Comparison of ENCODE assay signal across 21 mouse cellular contexts in genomic region chr14:24140297-24140812, GRCm38 (mm10).
DNase-seq lines count a peak whose midpoint lies in the region; ATAC-seq and TF ChIP-seq lines count a peak whose summit lies in the region.
"Had no signal": no experiment of that assay in that cellular context is flagged by ENCODE, and none has a peak within 500 bp of the region (broad histone marks: within the 10 kb centered on the region; RNA-seq: fewer than 3 reads in every experiment).

No protein-coding gene starts in this region.

- no peak overlapping the region for H3K4me2 ChIP-seq in liver, postnatal 0 days (ENCODE audit: low read depth, low read length)
- H3K4me2 ChIP-seq: embryonic facial prominence, embryonic 15.5 days; hindbrain, embryonic 15.5 days had no signal

- H3K27me3 ChIP-seq in heart, adult 2 months (ENCODE audit: control insufficient read depth, insufficient read depth, low read length) = no peaks in the 10 kb centered on the region
- no peaks in the 10 kb centered on the region for H3K27me3 ChIP-seq in MEL (ENCODE audit: control insufficient read depth in 1 of 2, insufficient read depth in 2 of 2, low read length in 2 of 2)
- no peaks in the 10 kb centered on the region for H3K27me3 ChIP-seq in erythroblast, embryonic 14.5 days (ENCODE audit: control insufficient read depth)
- no peaks in the 10 kb centered on the region for H3K27me3 ChIP-seq in liver, postnatal 0 days (ENCODE audit: insufficient read depth, low read length)
- H3K27me3 ChIP-seq: CH12.LX; embryonic facial prominence, embryonic 15.5 days; hindbrain, embryonic 15.5 days had no signal

- TF ChIP-seq CTCF in heart, adult 2 months (IDR thresholded peaks at IDR 0.05) = no peak
- TF ChIP-seq CTCF in MEL (IDR thresholded peaks at IDR 0.05 in 2 of 3, conservative IDR thresholded peaks at IDR 0.05 in 1 of 3; ENCODE audit: control insufficient read depth in 1 of 3, insufficient read depth in 1 of 3, low read depth in 2 of 3, low read length in 3 of 3, poor library complexity in 1 of 3, severe bottlenecking in 1 of 3) = no peak
- TF ChIP-seq CTCF in liver, postnatal 0 days (IDR thresholded peaks at IDR 0.05; ENCODE audit: low read depth) = no peak

- H3K4me1 ChIP-seq in heart, adult 2 months (ENCODE audit: control insufficient read depth, insufficient read depth, low read length) = no peaks in the 10 kb centered on the region
- H3K4me1 ChIP-seq in MEL (ENCODE audit: control insufficient read depth in 1 of 2, insufficient read depth in 2 of 2, low read length in 2 of 2) = no peaks in the 10 kb centered on the region
- H3K4me1 ChIP-seq in erythroblast, embryonic 14.5 days (ENCODE audit: control insufficient read depth) = peaks cover 80% of the 10 kb centered on the region
- peaks cover 14% of the 10 kb centered on the region for H3K4me1 ChIP-seq in liver, postnatal 0 days (ENCODE audit: insufficient read depth)

- no peak overlapping the region for H3K4me3 ChIP-seq in heart, adult 2 months
- no peak overlapping the region for H3K4me3 ChIP-seq in MEL (ENCODE audit: control insufficient read depth in 1 of 2, insufficient read depth in 1 of 2, low read depth in 2 of 2, low read length in 2 of 2)
- peak overlapping the region; percentile 6 for H3K4me3 ChIP-seq in erythroblast, embryonic 14.5 days (replicated peaks)
- no peak overlapping the region for H3K4me3 ChIP-seq in liver, postnatal 0 days (ENCODE audit: low read depth, low read length)
- H3K4me3 ChIP-seq: embryonic facial prominence, embryonic 15.5 days; hindbrain, embryonic 15.5 days had no signal

- no peaks in the 10 kb centered on the region for H3K79me2 ChIP-seq in heart, adult 2 months (replicated peaks; ENCODE audit: control insufficient read depth, insufficient read depth, low read length)
- H3K79me2 ChIP-seq in MEL (ENCODE audit: control insufficient read depth, insufficient read depth, low read length, poor library complexity) = no peaks in the 10 kb centered on the region

- H3K36me3 ChIP-seq in heart, adult 2 months (ENCODE audit: control insufficient read depth, insufficient read depth, low read length) = no peaks in the 10 kb centered on the region
- no peaks in the 10 kb centered on the region for H3K36me3 ChIP-seq in MEL (ENCODE audit: control insufficient read depth in 1 of 2, insufficient read depth in 2 of 2, low read length in 2 of 2)
- peaks cover 2% of the 10 kb centered on the region; the same call in 1 of the 2 replicates for H3K36me3 ChIP-seq in erythroblast, embryonic 14.5 days (ENCODE audit: control insufficient read depth)
- peaks cover 5% of the 10 kb centered on the region; the same call in 1 of the 2 replicates for H3K36me3 ChIP-seq in liver, postnatal 0 days (replicated peaks; ENCODE audit: insufficient read depth, low read length)

- TF ChIP-seq POLR2A in heart, adult 2 months (IDR thresholded peaks at IDR 0.05; ENCODE audit: insufficient read depth, low read depth, low read length) = no peak
- no peak for TF ChIP-seq POLR2A in MEL (IDR thresholded peaks at IDR 0.05; ENCODE audit: control insufficient read depth in 1 of 2, insufficient read depth in 1 of 2, low read depth in 1 of 2, low read length in 2 of 2, poor library complexity in 1 of 2)

- peak; percentile 87 for DNase-seq in heart, adult 11 months
- DNase-seq in heart, adult 2 months = no peak
- DNase-seq in MEL (ENCODE audit: low read depth, low spot score) = peak; percentile 2
- DNase-seq in liver, postnatal 0 days = peak; percentile 35
- no peak for DNase-seq in right cerebral cortex, postnatal 25 days
- DNase-seq in kidney, postnatal 10 days = no peak
- DNase-seq: adrenal gland, postnatal 36 days; cerebellum, adult 2 months; forebrain, postnatal 0 days; gastrocnemius, postnatal 14 days; kidney, adult 11 months; kidney, postnatal 14 days; midbrain, embryonic 14.5 days; thymus, postnatal 4 days had no signal

- peak; percentile 83 for ATAC-seq in liver, postnatal 0 days
- no peak for ATAC-seq in monocyte, adult 5-6 weeks (replicated peaks; ENCODE audit: insufficient number of reproducible peaks, low FRiP score, low TSS enrichment, poor library complexity, severe bottlenecking)
- ATAC-seq: activated CD4-positive, CD25-positive, alpha-beta regulatory T cell, adult 4 months; forebrain, postnatal 0 days had no signal

- intact Hi-C loops in heart, adult 2 months (cut with DNase I) = no loop called here

- H3K27ac ChIP-seq in heart, adult 2 months = no peak overlapping the region
- H3K27ac ChIP-seq in MEL (ENCODE audit: control insufficient read depth, low read depth, low read length) = no peak overlapping the region
- peak overlapping the region; percentile 30; the same call in 1 of the 2 replicates for H3K27ac ChIP-seq in liver, postnatal 0 days (ENCODE audit: low read depth)
- H3K27ac ChIP-seq: embryonic facial prominence, embryonic 15.5 days; hindbrain, embryonic 15.5 days; macrophage had no signal

- no peak overlapping the region for H3K9ac ChIP-seq in heart, adult 2 months (ENCODE audit: low read depth, low read length)
- H3K9ac ChIP-seq in MEL (ENCODE audit: control insufficient read depth, low read depth, low read length, poor library complexity, severe bottlenecking) = no peak overlapping the region
- no peak overlapping the region for H3K9ac ChIP-seq in liver, postnatal 0 days (replicated peaks)
- H3K9ac ChIP-seq: embryonic facial prominence, embryonic 15.5 days; forebrain, postnatal 0 days; hindbrain, embryonic 15.5 days had no signal

- TF ChIP-seq RAD21 in MEL (IDR thresholded peaks at IDR 0.05; ENCODE audit: low read depth, low read length) = no peak

- TF ChIP-seq EP300 in heart, adult 2 months (IDR thresholded peaks at IDR 0.05; ENCODE audit: insufficient read depth, low read depth, low read length) = no peak
- no peak for TF ChIP-seq EP300 in MEL (IDR thresholded peaks at IDR 0.05; ENCODE audit: low read depth in 1 of 2, low read length in 2 of 2)
- TF ChIP-seq EP300 in liver, postnatal 0 days (IDR thresholded peaks at IDR 0.05; ENCODE audit: low read depth) = peak; percentile 79

- no peaks in the 10 kb centered on the region for H3K9me3 ChIP-seq in MEL (replicated peaks; ENCODE audit: insufficient read depth, low read length)
- no peaks in the 10 kb centered on the region for H3K9me3 ChIP-seq in erythroblast, embryonic 14.5 days (ENCODE audit: control insufficient read depth, low read length)
- H3K9me3 ChIP-seq in liver, postnatal 0 days (ENCODE audit: low read length) = no peaks in the 10 kb centered on the region
- H3K9me3 ChIP-seq: embryonic facial prominence, embryonic 15.5 days; hindbrain, embryonic 15.5 days had no signal

- WGBS in heart, adult 2 months = 52% methylated on average over 8 of the region's 8 CpGs
- WGBS in liver, postnatal 0 days (ENCODE audit: insufficient replicate concordance) = 43% methylated on average over 8 of the region's 8 CpGs

TF ChIP-seq in MEL, 35 proteins besides CTCF, POLR2A, EP300 and RAD21:
- TF ChIP-seq HCFC1 (IDR thresholded peaks at IDR 0.05; ENCODE audit: low read depth, low read length) = no peak
- TF ChIP-seq TAL1 (IDR thresholded peaks at IDR 0.05; ENCODE audit: low read length) = 0 out of 2 replicates have a peak, but pooled peaks have one; percentile 4

Comparison
In these comparisons a context has a peak if more than half of its experiments do, and no peak if none do; other contexts are left out.
1. DNase-seq: peak in heart, adult 11 months (single experiment), MEL (single experiment) and liver, postnatal 0 days (single experiment); none in heart, adult 2 months (0 of 2), right cerebral cortex, postnatal 25 days (single experiment) and kidney, postnatal 10 days (single experiment).